Mouse (Mus musculus): Measurements from ENCODE around the gene D930048N14Rik.

GRCm38 (mm10) chr11:51702831-51703230 lies 52.1 kb downstream of the D930048N14Rik start:
- TF ChIP-seq CTCF (IDR thresholded peaks at IDR 0.05; ENCODE audit: low read depth) = no peak
- TF ChIP-seq EP300 (IDR thresholded peaks at IDR 0.05; ENCODE audit: low read depth) = no peak

All from liver, postnatal 0 days (tissue).